In the genomic region with DNA sequence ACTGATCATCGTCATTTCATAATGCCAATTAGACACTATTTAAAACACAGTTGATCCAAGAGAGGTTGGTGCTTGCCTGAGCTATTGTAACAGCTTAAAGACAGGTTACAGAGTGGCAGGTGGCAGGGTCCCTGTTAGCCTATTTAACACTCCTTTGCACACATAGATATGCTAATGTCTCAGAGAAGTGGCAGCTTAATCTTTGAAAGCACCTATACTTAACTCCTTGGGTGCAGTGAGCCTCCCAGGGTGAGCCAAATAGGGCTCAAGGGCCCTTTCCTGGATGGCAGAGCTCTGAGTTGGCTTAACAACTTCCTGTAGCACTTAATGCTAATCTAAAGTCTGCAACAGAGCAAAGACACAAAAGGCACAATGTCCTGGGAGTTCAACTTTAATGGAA, we compare ENCODE assay signal across 16 mouse cellular contexts.
"Had no signal": no experiment of that assay in that cellular context is flagged by ENCODE, and none has a peak within 500 bp of the region (broad histone marks: within the 10 kb centered on the region; RNA-seq: fewer than 3 reads in every experiment).

No protein-coding gene starts in this region.

- H3K4me2 ChIP-seq: kidney, embryonic 15.5 days; limb, embryonic 12.5 days; liver, embryonic 13.5 days; lung, embryonic 15.5 days; midbrain, embryonic 11.5 days had no signal

- ATAC-seq: liver, postnatal 0 days; midbrain, embryonic 16.5 days had no signal

- H3K9ac ChIP-seq: kidney, embryonic 15.5 days; limb, embryonic 12.5 days; liver, embryonic 13.5 days; liver, postnatal 0 days; lung, embryonic 15.5 days had no signal

- H3K27ac ChIP-seq: kidney, embryonic 15.5 days; limb, embryonic 12.5 days; liver, embryonic 13.5 days; lung, embryonic 15.5 days; macrophage had no signal

- H3K4me3 ChIP-seq: kidney, embryonic 15.5 days; limb, embryonic 12.5 days; liver, embryonic 13.5 days; lung, embryonic 15.5 days; megakaryocyte, embryonic 14.5 days had no signal

- DNase-seq: kidney, postnatal 14 days; layer of hippocampus, adult 9-11 months; layer of hippocampus, postnatal 36 days; liver; liver, embryonic 13.5 days; liver, postnatal 0 days; lung, postnatal 14 days; right cerebral cortex, postnatal 14 days; thymus, postnatal 4 days had no signal

- H3K27me3 ChIP-seq: kidney, embryonic 15.5 days; limb, embryonic 12.5 days; liver, embryonic 13.5 days; lung, embryonic 15.5 days; megakaryocyte, embryonic 14.5 days had no signal

- H3K4me1 ChIP-seq: kidney, embryonic 15.5 days; limb, embryonic 12.5 days; liver, embryonic 13.5 days; lung, embryonic 15.5 days; megakaryocyte, embryonic 14.5 days had no signal

- H3K36me3 ChIP-seq: kidney, embryonic 15.5 days; limb, embryonic 12.5 days; liver, embryonic 13.5 days; lung, embryonic 15.5 days had no signal

- H3K9me3 ChIP-seq: kidney, embryonic 15.5 days; limb, embryonic 12.5 days; liver, embryonic 13.5 days; lung, embryonic 15.5 days; megakaryocyte, embryonic 14.5 days had no signal
